Mouse (Mus musculus): ENCODE measurements at regions not wholly inside any gene's neighbourhood (a gene's known extent, or its start where the extent isn't known, plus 50 kb on each side); places are given as distances from the start of the nearest gene placed in this dataset.
"Not testable (repeated sequence)": the region's sequence is repeated elsewhere in the genome, so short reads cannot be mapped to it uniquely, and the experiment has no call there.

- DNase-seq: no peak
These were observed 107.0 kb upstream of the Spata13 start for GRCm38 (mm10) chr14:60526832-60527231.

GRCm38 (mm10) chr14:60527951-60528350 is 105.8 kb upstream of the Spata13 start:
- DNase-seq: no peak

- DNase-seq: no peak
These were observed 105.3 kb upstream of the Spata13 start for GRCm38 (mm10) chr14:60528520-60528919.

- no peak for DNase-seq
These were observed 104.8 kb upstream of the Spata13 start for GRCm38 (mm10) chr14:60529022-60529421.

- DNase-seq: no peak
These were observed 104.0 kb upstream of the Spata13 start for GRCm38 (mm10) chr14:60529646-60530347.

- no peak for DNase-seq
These were observed 103.5 kb upstream of the Spata13 start for GRCm38 (mm10) chr14:60530348-60530711.

GRCm38 (mm10) chr14:60530973-60531372 is 102.8 kb upstream of the Spata13 start:
- DNase-seq: no peak

GRCm38 (mm10) chr14:60531766-60532165 is 102.0 kb upstream of the Spata13 start:
- no peak for DNase-seq

GRCm38 (mm10) chr14:60533452-60534224 is 100.2 kb upstream of the Spata13 start:
- DNase-seq: peak; percentile 54

GRCm38 (mm10) chr14:60539040-60539439 is 94.8 kb upstream of the Spata13 start:
- no peak for DNase-seq

GRCm38 (mm10) chr14:60540111-60540510 is 93.7 kb upstream of the Spata13 start:
- DNase-seq: no peak

- DNase-seq: no peak
These were observed 92.2 kb upstream of the Spata13 start for GRCm38 (mm10) chr14:60541596-60541995.

GRCm38 (mm10) chr14:60544767-60545166 is 89.0 kb upstream of the Spata13 start:
- no peak for DNase-seq

GRCm38 (mm10) chr14:60554222-60554740 is 79.5 kb upstream of the Spata13 start:
- peak; percentile 92 for DNase-seq

- DNase-seq: no peak
These were observed 77.3 kb upstream of the Spata13 start for GRCm38 (mm10) chr14:60556541-60556940.

- peak; percentile 15 for DNase-seq
These were observed 76.8 kb upstream of the Spata13 start for GRCm38 (mm10) chr14:60557020-60557419.

- DNase-seq: peak; percentile 27
These were observed 74.4 kb upstream of the Spata13 start for GRCm38 (mm10) chr14:60559376-60559775.

GRCm38 (mm10) chr14:60559826-60560529 is 73.8 kb upstream of the Spata13 start:
- peak; percentile 34 for DNase-seq

GRCm38 (mm10) chr14:60576281-60576680 is 57.5 kb upstream of the Spata13 start:
- no peak for DNase-seq

- not testable (repeated sequence) for DNase-seq
These were observed 53.7 kb upstream of the Spata13 start for GRCm38 (mm10) chr14:60580131-60580530.
